Mouse (Mus musculus): ENCODE data around the gene Ube2c.

DNA sequence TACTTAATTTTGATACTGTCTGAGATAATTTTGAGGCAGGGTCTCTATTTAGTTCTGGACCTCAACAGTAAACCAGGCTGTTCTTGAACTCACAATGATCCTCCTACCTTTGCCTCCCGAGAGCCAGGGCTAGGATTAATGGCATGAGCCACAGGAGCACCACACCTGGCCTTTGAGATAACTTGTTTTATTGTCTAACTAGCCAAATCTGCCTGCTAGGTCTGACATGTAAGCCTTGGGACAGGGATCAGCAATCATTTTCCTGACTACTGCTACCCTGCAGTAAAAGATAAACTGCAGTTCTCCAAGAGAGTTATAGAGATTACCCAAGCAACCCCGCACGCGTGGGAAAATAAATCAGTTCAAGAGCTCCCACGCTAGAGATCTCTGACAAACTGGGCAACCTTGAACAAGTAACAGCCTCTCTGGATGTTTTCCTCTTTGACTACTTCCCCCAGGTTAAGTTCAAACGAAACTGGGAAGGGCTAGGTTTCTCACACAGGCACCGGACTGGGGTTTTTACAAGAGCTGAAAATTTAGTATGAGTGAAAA is 15.2 kb downstream of the Ube2c start:
- TF ChIP-seq CTCF (IDR thresholded peaks at IDR 0.05; ENCODE audit: low read depth) (no peak), EP300 (optimal IDR thresholded peaks at IDR 0.05) (no peak)

Data from stomach, postnatal 0 days (tissue).